Mouse (Mus musculus): ENCODE measurements around the gene Gpr176.

The Gpr176 gene

DNA sequence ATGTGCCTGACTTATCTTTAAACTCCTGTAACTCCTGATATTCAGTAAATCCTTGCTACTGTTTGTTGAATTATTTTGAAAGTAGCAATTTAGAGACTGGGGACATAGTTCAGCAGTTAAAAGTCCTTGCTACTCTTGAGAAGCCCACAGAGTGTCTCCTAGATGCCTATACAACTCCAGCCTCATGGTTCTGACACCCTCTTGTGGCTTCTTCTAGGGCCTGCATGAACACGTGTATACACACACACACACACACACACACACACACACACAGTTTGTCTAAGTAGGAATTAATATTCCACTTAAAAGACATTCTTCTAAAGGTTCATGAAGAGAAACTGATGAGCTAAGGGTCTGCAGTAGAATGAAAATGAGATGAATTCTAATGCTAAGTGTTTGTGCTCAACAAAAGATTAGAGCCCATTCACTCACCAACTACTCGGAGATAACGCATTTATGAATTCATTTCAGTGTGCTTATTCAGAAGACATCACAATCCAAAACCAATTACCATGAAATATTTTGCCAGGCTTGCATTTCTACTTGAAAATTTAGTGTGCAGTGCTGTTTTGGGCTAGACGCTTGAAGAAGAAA is 144.6 kb downstream of the Gpr176 start:
- no peak for DNase-seq

Measured in lung, adult 18-20 months (tissue).